Mouse (Mus musculus) urinary bladder, adult 18-20 months (tissue): ENCODE results near the gene Prmt2.

Experiments
- DNase-seq, 2 experiments: peaks; one replicate each; pipeline ENCODE4 v3.0.0; 2022; ENCODE audit warnings: low spot score in 2 of 2, mixed read lengths in 2 of 2

Prmt2 gene

DNA sequence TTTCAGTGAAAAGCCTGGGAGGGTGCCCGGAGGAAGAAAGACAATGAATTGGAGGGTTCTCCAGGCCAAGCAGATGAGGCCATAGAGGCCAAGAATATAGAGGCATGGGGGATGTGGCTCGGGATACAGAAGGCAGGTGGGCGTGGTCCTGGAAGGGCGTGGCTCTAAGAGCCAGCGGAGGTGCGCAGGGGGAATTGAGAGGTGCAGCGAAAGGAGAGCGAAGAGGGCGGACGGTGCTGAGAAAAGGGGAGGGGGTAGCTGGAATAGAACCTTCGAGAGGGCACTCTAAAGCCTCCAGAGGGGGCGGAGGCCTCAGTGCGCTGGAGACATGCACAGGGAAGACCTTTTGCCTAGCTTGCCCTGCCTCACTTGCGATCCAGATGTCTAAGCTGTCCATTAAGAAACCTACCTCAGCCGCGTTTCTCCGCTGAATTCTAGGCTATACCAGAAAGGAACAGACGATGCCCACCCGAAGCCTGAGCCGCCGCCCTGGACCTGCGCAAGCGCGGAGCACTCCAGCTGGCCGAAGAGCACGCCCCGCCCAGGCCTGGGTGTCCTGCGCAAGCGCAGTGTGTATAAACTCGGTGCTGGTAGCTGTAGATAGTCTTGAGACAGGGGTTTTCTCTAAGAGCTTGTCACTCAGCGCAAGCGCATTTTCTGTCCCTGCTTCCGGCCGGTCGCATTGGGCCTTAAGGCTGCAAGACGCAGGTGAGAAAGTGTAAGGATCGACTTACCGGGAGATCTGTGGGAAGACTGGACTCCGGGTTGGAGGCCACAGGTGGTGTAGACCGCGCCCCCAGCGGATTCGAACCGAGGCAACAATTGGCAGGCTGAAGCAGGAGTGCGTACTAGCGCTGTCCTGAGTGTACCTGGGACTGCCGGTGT lies at the start of gene Prmt2:
Prmt2 (minus strand) TSS at position 525 of the 885 bp plus-strand sequence.
- peak; percentile 87 to 90 for DNase-seq

DNA sequence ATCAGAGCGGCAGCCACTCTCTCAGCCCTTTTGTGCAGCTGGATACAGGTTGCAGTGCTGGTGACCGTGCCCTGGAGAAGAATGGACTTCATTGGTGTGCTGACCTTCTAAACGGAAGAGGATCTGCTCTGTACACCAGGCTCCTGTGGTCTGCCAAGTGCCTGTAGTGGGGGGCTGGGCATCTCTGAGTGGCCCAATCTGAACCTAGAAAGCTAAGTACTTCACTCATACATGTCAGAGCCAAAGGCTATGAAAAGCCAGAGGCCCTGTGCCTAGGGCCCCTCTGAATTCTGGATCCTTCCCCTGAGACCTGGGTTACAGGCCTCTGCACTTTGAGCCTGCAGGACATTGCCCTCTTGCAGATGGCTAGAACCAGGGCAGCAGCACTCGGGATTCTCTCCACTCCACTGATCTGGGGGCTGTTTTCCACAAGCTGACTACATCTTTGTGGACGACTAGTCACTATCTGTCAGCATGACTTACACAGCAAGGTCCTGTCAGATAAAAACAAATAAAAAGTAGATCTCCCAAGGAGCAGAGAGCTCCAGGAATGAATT lies 41.0 kb upstream of the Prmt2 start:
- DNase-seq = no peak

DNA sequence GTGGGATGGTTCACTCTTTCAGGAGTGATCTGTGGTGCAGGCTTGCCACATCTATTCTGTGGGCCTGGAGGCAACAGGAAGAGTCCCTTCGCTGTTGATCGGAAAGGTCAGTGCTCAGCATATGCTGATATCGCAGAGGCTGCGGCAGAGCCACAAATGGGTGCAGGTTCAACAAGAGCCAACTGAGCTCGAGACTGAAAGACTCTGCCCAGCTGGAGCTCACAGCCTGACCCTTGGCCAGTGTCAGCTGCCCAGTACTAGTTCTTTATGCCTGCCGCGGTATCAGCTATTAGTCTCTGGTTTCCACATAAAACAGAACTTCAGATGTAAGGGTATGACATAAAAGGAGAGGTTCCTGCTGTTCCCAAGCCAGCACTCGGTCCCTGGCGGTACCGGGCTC lies 37.6 kb upstream of the Prmt2 start:
- no peak for DNase-seq

DNA sequence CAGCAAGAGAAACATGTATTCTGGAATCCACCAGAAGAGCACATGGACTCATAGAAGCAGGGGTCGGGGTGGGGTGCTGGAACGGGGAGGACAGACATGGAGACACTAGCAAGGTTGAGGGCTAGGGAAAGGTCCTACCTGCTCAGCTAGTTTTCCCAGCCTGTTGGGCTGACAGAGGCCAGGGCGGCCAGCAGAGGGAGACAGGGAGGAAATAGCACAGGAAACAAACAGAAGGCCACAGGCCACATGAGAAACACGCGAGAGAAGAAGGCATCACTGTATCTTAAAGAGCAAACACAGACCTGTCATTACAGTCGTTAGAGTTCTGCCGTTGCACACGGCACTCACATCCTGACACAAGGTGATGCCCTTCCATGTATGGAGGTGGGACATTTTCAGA lies 33.6 kb upstream of the Prmt2 start:
- DNase-seq = peak; percentile 24 to 47

DNA sequence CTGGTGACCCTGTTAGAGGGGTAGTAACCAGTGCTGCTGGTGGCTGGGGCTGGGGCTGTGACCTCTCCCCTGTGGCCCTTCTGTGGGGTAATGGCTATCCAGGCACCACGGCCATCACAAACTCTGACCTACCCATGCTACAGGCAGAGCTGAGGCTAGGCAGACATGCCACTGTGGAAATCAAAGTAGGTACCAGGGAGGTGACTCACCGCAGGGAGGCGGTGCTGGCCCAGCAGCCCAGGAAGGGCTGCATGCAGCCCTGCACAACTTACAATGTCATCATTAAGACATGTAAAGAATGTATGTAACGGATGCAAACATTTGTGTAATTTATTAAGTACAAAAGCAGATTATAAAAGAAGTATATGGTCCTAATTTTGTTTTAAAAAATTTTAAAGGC lies 24.8 kb upstream of the Prmt2 start:
- DNase-seq = peak in 1 of 2 experiments; percentile 19

DNA sequence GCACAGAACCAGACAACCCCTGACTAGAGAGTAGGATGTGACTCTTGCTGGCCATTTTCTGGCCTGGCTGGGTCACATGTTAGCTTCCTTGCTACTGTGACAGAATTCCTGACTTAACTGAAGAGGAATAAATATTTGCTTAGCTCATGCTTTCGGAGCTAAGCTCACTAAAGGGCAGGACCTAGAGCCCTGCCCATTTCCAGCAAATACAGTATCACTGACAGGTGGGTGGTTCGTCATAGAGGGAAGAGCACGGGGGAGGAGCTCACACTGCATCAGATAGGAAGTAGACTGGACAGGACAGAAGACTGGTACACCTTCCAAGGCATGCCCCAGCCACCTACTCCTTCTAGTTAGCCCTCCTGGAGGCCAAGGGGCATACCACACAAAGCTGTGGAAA lies 23.8 kb upstream of the Prmt2 start:
- no peak for DNase-seq

DNA sequence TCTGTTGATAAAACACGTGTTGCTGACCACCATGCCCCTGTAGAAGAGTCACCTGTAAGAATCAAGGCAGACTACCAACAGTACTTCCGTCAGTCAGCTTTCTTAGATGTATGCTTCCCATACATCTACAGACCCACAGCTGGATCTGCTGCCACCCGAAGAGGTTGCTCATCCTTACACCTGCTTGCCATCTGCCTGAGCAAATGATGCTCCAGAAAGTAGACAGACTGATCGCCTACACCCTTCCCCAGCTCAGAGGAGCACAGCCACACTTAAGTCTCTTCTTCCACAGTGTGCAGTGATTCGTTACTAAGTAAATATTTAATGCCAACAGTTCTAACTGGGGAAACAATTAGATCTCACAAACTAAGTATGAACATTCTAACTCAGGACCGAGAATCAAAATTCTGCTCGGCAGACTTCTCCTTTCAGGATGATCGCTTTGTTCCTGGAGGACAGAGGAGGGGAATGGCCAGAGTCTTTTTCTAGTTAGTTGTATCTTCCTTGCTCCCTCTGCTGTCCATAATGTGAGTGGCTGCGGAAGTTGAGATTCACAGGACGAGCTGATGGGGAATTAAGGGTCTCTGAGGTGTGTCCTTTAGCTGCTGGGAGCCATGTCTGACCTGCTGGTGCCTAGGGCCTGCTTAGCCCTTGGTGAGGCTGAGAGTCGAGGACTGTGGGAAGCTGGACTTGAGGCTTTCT lies 22.8 kb upstream of the Prmt2 start:
- no peak for DNase-seq

DNA sequence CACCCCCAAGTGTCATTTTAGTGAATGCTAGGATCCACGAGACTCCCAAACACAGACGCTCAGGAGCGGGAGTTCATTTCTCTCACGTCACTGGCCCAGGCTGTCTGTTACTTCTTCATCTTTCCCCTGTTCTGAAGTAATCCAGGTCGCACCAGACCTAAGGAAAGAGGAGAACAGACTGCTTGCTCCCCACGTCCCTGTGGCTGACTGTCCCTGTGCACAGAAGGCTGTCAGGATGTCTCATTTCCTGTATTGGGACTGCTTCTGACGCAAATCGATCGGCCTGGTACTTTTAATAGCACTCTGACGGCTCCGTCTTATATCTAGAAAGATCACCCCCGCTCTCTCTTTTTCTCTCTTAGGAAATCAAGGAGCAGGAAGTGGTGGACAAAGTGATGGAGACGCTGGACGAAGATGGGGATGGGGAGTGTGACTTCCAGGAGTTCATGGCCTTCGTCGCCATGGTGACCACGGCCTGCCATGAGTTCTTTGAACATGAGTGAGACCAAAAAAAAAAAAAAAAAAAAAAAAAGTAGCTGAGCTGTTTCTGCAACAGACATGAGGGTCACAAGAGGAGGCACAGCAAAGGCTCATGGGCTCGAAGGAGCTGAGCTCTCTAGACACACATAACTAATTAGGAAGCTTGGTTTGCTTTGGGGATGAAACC lies 22.0 kb upstream of the Prmt2 start:
- DNase-seq = no peak

DNA sequence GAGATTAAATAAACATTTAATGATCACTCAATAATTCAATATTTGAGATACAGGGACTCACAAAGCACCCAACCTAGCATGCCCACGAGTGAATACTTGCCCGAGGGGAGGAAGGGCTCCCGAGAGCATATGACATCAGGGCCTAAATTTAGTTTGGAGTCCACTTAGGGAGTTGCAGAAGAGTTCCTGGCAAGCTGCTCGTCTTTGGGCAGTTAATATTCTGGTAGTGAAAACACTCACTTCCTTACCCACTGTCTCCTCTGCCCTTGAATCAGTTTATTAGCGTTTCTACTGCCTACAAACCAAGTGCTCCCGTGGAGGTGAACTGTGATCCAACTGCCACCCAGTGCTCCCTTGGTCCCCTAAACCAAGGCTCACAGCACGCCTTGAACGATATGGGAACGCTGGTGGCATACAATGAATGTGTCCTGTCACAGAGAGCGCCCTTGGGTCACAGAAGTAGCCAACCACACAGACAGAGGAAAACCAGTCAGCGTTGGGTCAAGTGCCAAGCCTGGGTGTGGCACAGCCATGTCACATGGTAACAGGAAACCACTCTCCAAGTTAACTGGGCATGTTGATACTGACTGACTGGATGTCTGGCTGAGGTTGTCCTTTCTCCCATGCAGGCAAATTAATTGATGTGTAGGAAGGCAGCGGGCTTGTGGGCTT lies 20.2 kb upstream of the Prmt2 start:
- DNase-seq = peak; percentile 37 to 51

DNA sequence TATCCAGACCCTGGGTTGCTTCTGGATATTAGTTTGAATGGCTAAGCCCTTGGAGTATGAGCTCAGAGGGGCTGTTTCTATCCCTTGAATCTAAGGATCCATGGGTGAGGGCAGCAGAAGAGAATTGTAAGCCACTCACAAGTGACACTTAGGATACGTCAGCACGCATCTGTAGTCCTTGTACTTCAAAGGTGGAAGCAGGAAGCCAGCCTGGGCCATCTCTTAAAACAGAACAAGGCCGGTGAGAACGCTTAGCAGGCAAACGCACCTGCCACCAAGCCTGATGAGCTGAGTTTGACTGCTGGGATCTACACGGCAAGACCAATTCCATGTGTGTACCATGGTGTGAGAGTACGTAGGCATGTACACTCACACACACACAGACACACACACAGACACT lies 19.6 kb upstream of the Prmt2 start:
- DNase-seq = no peak

DNA sequence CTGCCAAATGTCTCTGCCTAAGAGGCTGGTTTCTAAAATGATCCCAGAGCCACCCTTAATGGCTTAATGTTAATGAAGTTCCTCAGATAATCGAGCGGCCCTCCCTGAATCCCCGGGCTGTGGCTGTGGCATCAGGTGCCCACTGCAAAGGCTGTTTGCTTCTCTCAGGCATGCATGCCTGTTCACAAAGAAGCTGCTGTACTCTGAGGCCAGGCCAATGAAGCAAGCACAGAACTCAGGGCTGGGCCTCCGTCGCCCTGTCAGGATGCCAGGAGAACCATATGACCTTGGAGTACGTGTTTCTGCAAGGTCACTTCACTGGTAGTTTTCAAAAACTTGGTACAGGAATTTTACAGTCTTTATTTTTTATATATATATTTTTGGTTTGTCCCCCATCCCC lies 18.0 kb upstream of the Prmt2 start:
- DNase-seq = no peak

DNA sequence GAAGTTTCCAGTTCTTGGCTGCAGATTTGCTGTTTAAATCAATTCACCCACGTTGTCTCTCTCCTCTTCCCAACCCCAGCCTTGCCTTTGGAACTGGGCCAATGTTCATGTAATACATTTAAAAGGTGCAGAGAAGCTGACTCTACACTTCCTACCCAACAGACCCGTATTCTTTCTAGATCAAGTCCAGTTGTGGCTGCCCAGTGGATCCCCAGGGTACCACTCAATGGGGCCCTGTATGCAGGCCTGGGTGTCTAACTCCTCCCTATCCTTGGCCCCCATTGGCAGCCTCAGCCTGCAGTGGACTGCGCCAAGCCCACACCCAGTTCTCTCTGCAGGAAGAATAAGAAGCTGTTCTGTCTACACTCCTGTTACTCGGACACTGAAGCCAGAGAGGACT lies 15.9 kb upstream of the Prmt2 start, which contains the start of gene S100b:
S100b (plus strand) TSS at position 318 of the 400 bp plus-strand sequence.
- DNase-seq = no peak

DNA sequence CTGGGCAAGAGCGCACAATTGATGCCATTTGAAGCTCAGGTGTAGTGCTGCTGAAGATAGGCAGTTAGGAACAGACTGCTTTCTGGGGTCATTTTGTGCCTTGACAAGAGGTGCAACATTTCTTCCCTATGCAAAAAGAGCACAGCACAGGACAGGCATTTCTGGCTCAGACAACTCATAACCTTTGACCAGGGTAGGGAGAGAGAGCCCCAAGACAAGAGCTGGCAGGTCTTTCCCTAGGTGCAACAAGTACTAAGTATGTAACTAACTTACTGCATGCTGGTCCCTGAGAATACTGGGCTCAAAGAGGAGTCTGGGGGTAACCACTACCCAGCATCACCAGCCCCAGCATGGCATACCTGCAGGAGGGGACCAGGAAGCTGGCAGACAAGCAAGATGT lies 15.4 kb upstream of the Prmt2 start:
- DNase-seq = no peak

DNA sequence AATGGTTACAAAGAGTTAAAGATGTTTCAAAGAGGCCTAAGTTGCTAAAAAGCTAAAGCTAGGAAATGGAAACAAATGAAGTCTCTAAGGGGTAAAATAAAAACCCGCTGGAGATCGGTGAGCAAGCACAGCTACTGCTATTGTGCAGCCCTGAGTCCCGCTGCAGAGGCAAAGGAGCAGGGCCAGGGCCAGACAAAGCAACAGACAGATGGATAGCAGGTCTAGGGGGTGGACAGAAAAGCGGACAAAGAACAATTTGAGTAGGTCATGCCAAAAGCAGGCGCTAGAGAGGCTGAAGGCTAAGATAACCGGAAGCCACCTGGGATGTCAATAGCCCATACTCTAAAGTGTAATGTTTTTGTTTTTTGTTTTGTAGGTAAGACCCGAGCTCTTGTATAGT lies 13.2 kb upstream of the Prmt2 start:
- no peak for DNase-seq

DNA sequence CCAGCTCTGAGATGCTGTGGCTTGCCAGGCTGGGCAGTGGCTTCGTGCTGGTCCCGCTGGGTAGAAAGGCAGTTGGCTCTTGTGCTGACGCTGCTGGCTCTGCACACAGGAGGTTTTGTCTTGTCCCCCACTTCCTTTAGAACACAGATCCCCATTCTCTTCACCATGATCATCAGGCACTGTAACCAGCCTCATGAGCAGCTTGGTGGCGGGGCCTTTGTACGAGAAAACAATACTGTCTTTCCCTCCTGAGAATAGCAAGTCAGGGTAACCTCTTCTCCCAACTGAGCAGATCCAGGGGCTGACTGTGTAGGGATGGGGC lies 10.9 kb upstream of the Prmt2 start:
- no peak for DNase-seq

DNA sequence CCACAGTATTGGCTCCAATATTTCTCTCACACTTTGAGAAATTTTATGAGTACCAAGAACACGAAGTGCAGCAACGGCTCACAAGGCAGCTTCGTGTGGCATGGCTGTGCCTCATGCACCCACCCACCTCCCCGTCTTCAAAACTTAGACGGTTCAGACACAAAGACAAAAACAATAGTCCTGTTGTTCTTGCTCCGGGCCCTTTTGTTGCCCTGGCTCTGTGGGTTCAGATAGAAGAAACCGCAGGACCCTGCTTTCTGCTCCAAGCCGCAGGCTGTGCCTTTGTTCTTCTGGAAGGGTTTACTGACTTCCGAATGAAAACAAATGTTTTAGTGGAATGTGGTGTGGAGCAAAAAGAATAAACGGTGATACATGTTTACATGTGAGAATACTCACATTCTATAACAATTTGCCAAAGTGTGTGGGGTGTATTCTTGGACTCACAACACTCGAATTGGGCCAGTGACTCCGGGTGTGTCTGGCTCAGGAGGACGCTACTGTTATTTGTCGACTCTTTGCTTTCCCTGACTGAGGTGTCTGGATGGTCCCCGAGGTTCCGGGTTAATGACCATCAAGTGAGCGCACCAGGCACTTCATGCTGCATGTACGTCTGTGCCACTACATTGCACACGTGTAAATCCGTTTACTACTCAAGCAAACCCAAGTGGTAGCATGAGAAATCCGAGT lies 10.4 kb upstream of the Prmt2 start:
- DNase-seq = no peak

DNA sequence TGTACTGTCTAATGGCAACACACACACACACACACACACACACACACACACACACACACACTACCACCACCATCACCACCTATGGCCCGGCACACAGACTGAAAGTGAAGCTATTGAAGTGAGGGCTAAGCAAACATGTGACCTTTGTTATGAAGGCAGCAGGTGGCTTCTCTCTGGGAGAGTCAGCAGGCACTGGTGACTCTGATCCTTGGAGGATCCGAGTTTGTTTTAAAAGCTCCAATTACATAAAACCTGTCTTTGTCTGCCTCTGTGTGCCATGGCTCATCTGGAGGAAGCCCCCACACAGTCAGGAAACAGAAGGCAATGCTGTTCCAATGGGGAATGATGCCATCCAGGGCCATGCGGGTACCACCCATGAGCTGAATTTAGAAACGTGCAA lies 8.9 kb upstream of the Prmt2 start:
- no peak for DNase-seq

DNA sequence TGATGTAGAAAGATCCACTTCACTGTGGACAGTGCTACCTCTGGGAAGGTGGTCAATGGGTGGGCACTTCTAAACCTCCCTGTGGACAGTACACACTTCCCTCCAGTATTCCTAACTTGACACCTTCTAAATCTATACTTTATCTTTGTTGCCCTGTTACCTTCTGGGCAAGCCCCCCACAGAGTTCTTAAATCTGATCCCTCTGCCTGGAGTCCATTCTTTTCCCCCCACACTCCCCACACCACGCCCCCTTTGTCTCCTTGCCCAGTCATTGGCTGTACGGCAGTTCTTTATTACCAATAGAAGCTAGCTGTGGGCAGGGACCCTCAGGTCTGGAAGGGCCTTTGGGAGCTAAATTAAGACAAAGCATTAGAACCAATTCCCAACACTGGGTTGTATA lies 7.4 kb upstream of the Prmt2 start:
- DNase-seq = no peak

DNA sequence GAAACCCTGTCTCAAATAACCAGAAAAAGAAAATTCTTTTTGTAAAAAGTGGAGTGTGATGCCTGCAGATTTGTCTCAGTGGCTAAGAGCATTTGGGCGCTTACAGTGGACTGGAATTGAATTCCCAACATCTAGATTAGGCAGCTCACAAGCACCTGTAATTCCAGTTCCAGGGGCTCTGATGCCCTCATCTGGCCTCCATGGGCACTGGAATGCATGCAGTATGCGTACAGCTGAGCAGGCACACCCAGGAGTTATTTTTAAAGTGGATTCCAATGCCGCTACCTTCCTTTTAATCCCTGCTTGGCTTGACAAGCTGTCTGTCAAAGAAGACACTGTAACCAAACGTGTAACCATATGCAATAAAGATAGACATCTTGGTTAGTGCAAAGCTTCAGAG lies 1.7 kb upstream of the Prmt2 start:
- DNase-seq = no peak

DNA sequence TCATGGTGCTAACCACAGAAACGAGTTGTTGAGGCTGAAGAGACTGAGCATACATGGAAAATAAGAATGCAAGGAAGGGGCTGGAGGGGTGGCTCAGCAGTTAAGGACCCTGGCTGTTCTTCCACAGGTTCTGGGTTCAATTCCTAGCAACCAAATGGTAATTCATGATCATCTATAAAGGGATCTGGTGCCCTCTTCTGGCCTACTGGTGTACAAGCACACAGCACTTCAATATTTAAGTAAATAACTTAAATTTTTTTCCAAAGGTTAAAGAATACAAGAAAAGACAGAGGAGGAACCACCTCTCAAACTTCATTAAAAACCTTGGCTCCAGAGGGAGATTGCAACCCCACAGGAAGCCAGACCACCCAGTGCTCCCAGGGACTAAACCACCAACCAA lies 8.0 kb downstream of the Prmt2 start:
- DNase-seq = no peak

DNA sequence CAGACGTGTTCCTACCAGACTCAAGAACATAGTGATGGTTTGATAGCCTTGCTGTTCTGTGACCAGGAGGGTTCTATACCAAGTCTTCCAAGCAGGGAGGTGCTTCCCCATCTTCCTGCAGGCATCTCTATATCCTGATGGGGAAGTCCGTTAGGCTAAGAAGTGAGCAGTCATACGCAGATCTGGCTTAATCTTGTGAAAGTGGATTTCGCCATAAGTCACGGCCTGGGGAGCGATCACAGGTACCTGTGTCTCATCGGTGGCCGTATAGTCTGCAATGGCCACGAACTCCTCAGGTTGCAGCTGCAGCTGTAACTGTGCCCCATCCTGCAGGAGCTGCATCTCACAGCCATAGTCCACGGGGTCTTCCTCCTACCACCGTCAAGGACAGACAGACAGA lies 11.7 kb downstream of the Prmt2 start:
- DNase-seq = no peak
